Mouse (Mus musculus): ENCODE measurements around the gene Hc.

Gene Hc

DNA sequence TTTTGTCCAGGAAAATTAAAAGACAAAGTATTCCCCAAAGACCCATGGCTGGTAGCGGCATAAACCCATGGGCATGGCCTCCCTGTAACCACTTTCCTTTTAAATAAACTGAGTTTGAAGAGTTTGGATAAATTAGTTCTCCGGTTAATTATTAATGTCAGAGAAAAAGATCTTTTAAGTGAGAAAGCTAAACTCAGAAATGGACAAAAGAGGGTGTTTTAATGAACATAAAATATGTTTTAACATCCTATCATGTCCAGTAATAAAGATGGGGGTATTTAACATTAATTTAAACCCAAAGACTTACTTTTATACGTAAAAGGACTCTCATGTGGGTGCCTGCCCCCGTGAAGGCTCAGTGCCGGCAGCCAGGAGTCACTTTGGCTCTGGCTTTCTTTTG, at the start of gene Hc:
Hc (minus strand) TSS at position 101 of the 400 bp plus-strand sequence.
- DNase-seq (ENCODE audit: low read depth, low spot score), result no peak

DNA sequence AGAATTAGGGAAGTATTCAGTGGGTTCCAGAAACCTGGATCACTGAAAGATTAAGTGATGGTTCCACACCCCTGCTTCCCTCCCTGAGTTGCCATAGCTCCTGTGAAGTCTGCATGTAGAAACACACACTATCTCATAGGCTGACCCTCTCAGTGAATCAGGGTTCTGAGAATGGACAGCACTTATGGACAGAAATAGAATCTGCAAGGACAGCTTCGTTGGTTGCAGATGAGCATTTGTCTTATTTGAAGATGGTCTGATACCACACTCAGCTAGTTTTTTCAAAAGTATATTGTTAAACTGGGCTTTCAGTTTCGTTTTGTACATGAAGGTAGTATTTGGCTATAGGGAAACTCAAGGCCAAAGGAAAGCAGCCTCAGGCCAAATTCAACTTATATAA, 49.3 kb upstream of the Hc start:
- DNase-seq (ENCODE audit: low read depth, low spot score), result peak; percentile 33

DNA sequence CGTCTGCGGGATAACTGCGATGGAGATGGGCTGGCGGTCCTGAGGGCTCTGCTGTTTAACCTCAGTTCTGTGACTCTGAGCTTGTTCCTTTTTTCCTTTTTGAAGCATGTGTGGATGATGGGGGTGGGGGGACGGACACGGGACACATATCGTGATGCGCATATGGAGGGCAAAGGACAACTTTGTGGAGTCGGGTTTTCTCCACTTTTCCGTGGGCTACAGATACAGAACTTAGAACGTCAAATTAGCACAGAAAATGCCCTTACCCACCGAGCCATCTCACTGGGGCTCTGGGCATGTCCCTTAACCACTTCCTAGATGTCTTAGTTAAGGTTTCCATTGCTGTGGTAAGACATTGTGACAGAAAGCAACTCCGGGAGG, 48.7 kb upstream of the Hc start:
- DNase-seq (ENCODE audit: low read depth, low spot score), result no peak

DNA sequence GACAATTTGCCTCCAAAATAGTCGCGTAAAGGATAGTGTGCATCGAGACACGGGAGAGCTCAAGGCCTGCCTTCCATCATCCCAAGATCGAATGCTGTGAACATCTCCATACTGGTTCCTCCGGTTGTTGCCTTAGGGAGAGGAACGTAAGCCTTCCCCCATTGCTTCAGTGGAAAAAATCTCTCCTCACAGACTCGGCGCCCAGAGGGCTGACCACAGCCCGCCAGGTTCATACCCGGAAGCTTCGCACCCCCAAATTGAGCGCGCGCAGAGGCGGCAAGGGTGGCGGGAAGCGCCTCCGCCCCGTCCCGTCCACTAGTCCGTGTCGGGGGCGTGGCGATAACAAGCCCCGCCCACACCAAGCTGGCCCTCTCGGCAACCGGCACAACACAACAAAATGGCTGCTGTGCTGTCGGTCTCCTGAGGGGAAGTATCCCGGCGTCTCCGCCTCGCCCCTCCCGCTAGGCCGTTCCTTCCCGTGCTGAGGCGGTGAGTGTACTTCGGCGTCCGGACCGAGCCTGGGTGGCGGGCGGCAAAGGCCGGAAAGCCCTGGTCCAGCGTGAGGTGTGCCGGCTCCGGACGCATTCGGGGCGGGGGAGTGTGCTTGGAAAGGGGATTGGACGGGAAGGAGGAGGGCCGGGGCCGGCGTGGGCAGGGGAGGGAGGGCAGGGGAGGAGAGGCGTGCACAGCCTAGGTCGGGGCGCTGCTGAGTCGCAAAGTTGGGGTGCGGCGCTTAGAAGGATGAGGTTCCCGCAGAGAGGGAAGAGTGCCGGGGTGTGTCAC, 48.1 kb upstream of the Hc start, which contains the start of gene Cntrl:
Cntrl (plus strand) TSS at position 352 of the 783 bp plus-strand sequence.
- DNase-seq (ENCODE audit: low read depth, low spot score), result peak; percentile 85

DNA sequence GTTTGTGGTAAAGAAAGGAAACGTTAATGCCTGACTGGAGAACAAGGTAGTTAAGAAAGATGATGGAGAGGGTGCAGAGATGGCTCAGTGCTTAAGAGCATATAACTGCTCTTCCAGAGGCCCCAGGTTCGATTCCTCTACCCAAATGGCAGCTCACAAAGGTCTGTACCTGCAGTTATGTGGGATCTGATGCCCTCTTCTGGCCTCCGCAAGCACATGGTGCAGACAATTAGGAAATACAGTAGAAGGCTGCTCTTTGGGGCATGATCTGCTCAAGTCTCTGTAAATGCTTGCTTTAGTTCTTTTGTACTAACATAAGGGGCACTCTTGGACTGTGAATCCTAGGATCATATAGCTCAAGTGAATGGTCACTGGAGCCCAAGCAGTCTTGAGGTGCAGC, 47.5 kb upstream of the Hc start:
- DNase-seq (ENCODE audit: low read depth, low spot score), result peak; percentile 85

DNA sequence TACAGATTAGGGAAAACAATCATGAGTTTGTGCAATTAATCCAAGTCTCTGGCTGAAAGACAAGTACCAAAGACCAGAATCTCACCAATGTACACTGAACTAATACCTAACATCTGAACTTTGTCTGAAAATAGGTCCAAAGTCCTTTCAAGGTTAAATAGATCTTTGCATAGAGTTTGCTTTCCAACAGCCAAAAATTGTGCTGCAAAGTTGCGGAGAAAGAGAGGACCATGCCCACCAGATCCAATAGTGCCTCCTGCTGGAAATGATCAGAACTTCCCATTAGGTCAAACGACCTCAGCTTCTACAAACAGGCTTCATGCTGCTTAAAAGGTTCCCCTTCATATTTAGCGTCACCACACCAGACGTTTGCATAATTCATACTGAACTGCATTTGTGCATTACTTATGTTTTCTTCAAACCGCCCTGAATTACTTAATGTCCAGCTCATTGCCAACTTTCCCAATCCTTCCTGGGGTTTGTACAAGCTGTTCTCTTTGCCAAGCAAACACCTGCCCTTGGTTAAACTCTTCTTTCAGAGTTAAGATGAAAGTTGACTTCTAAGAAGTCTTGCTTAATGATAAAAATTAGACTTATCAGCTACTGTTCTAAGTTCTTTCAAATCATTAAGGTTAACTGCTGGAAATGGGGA, 46.9 kb upstream of the Hc start:
- DNase-seq (ENCODE audit: low read depth, low spot score), result peak; percentile 64

DNA sequence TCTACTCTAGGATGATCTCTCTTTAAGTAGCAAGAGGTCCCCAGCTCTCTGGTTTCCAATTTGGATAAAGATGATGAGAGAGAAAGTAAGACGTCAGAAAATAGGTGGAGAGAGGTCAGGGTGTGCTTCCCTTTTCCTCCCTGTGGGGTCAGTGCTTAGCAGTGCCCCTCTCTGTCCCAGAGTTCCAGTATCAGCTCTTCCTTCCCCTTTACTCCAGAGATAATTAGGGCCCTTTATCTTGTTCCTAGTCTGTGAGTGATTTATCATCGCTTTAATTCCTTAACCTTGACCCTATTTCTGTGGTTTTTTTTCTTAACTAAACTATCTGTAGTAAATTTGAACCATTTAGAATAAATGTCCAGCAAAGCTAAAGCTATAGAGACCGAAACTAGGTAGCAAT, 43.6 kb upstream of the Hc start:
- no peak for DNase-seq (ENCODE audit: low read depth, low spot score)

DNA sequence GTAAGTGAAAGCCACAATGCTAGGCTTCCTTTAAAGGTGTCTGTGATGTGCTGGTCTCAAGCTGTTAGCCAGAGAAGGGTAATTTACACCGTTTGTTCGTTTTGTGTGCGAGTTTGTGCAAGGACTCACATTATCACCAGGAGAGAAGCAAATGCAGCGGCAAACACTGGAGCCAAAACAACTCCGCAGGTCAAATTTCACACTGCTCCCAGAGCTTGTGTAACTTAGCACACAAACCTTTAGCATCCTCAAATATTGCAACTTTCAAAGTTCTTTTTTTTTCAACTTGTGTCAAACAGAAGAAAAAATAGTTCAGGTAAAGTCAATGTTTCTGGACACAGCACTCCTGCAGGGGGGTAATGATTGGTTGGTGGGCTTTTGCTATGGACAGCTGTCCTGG, 42.3 kb upstream of the Hc start:
- DNase-seq (ENCODE audit: low read depth, low spot score), result no peak

DNA sequence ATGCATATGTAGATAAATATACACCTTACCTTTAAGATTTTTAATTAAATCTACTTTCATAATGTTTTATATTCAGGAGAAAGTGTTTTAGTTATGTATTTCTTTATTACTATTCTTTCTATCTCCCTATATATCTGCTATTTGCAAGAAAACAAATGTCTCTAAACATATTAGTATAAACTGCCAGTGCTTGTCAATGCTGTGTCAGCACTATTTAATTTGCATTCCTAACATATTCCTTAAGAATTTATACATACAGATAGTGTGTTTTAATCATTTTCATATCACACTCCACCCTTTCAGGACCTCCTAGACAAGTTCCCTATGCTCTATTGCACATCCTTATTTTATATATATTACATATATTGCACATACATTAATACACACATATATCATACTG, 41.5 kb upstream of the Hc start:
- DNase-seq (ENCODE audit: low read depth, low spot score), result no peak

DNA sequence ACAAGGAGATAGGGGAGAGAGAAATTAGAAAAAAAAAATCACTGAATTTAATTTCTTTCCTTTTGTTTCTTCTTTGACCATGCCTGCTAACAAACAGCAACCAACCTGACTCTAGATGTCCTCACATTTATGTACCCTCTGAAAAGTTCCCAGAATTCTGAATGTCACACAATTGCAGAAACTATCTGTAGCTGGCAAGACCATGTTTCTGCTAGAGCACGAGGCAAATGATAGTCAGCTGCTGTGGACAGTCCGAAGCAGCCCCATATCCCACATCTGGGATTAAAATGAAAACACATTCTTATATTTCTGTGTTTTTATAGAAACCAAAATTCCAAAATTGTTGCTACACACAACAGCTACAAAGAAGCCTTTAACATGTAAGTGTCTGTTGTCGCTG, 40.2 kb upstream of the Hc start, which contains the start of gene AI182371:
AI182371 (minus strand) TSS at position 101 of the 400 bp plus-strand sequence.
- DNase-seq (ENCODE audit: low read depth, low spot score), result no peak

DNA sequence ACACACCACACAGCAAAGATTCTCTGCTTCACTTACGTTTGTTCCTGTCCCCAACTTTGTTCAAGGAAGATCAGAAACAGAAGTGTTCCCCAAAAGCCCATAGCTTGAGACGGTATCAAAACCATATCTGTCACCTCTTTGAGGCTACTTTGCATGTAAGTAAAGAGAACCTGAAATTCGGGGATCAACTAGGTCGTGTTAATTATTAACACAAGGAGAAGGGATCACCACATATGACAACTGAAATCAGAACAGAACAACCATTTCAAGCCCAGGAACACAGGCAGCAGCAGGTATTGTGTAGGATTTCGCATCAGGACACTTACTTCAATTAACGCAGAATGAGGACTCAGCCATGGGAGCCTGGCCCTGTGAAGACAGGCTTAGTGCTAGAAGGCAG, 39.3 kb upstream of the Hc start:
- DNase-seq (ENCODE audit: low read depth, low spot score), result no peak

DNA sequence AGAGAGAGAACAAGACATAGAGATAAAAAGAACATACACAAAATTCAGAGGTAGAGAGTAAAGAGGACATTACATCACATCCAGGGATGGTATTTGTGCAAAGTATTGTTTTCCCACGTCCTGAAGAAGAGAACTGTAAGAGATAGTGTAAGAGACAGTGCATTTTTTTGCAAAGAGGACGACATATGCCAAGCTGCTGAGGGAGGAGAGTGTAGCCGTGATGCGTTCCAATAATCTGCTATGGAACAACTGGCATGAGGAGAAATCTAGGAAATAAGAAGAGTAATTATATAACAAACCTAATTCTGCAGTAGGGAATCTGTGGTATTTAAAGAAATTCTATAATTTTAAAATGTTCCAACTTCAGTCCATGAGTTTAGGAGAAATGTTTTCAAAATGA, 26.2 kb upstream of the Hc start:
- no peak for DNase-seq (ENCODE audit: low read depth, low spot score)

DNA sequence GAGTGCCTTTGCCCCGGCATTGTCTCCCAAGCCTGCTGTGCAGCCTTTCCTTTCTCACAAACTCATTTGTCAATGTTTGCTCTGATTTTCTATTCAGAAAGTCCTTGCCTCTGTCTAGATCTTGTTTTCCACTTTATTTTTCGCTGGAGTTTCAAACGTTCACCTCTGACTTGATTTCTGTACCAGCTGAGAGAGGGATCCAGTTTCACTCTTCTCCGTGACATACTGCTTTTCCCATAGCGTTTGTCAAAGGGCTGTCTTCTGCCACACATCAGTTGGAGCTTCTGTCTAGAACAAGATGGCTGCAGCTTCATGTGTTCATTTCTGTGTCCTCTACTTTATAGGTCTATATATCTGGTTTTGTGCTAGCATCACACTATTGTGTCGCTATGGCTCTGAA, 17.9 kb upstream of the Hc start:
- no peak for DNase-seq (ENCODE audit: low read depth, low spot score)

DNA sequence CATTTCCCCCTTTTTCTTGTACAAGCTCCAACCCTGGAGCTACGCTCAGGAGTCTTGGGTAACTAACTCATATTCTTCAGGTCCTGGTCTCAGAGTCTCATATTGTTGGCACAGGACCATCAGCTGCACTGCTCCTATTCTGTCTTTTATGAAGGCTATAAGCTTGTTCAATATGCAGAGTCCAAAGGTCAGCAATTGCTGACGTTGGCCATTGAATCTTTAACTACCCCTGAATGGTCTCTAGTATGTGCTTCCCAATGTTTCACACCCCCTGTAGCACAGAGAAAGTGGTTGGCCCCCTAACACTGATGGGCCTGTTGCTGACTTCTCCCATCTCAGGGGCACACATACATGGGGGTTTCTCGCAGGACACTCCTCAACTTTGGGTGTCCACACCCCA, 13.1 kb upstream of the Hc start:
- no peak for DNase-seq (ENCODE audit: low read depth, low spot score)

DNA sequence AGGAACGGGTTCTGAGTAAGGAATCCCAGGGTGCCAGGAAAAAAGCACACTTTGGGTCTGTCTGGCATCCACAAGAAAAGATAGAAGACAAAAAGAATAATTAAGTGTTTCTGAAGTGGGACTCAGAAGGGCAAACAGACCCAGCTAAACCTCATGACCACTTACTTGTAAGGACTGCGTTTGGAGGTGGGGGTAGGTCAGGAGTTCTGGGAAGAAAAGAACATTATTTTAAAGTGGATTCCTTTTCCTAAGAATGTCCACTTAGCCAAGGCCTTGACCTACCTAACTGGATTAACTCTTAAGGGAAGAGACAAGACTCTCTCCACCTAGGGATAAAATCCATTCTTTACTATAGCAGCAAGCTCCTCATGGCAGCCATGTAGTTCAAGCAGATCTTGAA, 11.3 kb upstream of the Hc start:
- no peak for DNase-seq (ENCODE audit: low read depth, low spot score)

DNA sequence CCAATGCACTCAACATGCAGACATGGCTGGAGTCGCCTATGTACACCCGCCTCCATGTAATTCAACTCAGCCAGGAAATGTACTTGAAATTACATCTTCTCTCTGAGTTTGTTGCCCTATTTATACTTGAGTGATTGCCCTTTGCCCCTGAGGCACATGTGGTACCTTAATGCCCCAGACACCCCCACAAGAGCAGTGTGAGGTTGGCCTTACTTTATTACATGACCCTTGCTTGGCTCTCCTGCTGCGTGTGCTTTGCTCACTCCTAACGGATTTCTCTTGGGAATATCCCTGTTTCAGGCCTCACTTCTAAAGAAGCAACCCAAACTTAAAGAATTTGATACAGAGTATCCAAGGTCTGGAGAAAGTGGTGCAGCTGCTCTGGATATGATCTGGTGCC, 9.0 kb upstream of the Hc start:
- no peak for DNase-seq (ENCODE audit: low read depth, low spot score)

DNA sequence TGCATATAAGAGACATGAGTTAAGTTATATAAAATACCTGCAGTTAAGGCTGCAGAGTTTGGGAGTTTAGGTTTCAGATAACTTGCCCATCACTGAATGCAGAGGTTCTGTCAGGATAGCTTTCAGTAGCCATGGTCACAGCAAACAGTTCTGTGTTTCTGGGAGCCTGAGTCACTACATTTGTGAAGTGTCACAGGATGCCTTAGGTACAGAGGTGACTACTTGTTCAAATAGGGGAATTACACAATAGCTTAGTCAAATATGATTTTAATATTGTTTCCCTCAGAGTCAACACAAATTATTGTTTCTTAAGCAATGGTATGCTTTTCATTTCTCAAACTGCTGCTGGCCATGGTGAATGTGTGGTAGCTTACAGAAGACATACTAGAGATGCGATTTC, 7.9 kb upstream of the Hc start:
- no peak for DNase-seq (ENCODE audit: low read depth, low spot score)

DNA sequence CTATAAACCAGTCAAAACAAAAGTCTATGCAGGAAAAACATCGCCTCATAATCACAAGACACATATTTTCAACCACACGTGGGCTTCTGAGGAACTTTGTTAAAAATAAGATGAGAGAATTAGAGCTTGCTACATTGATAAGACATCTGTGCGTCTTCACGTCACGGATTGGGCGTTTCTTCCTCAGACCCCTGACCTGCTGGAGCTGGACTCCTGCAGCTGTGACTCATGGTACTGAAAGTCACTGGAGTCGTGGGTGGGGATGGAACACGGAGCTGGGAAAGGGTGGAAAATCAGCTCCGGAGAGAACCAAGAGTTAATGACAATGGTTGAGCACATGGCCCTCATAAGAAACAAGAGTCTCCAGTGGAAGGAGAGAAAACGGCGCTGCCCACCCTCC, 5.9 kb upstream of the Hc start:
- DNase-seq (ENCODE audit: low read depth, low spot score), result no peak

DNA sequence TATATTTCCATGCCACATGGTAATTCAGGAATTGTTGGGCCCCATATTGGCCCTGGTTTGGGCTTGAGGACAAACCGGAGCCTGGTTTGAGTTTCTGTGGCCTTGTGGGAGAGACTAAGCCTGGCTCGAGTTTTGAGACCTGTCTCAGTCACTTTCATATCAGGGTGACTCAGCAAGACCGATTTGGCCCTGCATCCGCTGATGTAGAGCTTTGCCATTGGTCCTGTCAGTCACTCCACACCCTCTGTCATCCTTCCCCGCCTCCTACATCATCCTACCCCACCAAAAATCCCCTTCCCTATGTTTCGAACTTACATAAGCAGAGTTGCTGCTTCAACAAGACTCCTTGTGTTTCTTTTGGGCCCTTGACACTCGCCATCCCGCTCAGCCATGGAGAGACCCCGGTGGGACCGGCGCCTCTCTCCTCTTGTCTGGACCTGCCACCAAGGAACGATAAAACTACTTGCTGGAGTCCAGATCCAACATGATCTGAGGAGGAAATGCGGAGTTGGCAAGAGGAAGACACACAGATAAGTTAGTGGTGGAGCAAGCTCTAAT, 5.4 kb upstream of the Hc start:
- peak; percentile 60 for DNase-seq (ENCODE audit: low read depth, low spot score)

DNA sequence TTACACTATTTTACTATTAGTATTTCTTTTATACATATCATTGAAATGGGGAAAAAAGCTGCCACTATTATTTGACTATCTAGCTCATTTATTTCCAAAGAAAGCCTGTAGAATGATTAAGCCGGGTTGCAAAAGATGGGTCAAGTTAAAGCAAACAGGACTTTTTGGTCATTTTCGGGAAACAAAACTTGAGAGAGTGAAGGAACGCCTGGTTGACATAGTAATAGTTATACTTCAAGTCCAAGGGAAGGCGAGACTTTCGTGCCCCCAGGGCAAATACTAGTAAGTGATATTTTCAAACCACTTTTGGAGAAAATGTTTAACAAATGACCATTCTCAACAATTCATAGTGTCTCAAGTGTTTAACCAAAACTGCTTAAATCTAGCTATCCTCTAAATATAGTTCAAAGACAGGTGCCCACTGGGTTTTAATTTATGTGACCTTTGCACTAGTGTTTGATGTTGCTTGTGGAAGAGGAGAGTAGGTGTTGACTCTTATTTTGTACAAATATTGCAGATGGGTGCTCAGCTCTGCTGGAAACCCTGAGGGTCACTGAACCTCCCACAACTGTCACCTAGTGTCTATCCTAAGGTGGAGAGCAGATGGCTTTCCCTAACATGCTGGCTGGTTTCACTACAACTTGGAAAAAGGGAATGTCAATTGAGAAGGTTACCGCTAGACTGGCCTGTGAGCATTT, 2.2 kb upstream of the Hc start:
- no peak for DNase-seq (ENCODE audit: low read depth, low spot score)

DNA sequence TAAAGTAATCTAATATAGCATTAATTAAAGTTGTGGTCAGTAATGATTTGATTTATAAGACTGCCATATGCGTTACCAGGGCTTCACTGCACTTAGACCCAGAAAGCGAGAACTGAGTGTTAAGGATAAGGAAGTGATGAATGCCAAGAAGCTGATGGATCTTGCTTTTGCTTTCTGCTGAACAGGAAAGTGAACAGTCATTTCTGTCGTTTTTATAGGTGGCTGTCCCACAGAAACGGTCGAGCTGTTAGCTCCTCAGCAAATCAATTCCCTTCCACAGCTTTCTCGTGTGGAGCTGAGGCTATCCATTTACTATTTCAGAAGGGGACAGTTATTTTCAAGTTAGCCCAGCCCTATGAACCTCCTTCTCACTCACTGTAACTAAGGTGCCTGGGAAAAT, 341 bp downstream of the Hc start:
- no peak for DNase-seq (ENCODE audit: low read depth, low spot score)

DNA sequence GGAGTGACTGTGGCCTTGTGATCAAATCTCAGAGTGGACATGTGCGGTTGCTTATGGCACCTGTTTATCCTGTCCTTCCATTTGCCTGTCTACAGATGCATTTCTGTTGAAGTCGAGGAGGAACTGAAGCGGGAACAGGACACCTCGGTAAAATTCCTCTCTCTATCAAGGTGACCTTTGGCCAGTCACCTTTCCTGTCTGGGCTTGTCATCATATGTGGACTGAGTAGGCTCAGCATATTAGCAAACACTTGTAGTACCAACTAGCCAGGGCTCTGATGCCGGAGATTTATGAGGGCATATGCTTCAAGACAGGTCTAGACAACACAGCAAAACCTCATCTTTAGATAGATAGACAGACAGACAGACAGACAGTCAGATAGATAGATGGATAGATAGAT, 982 bp downstream of the Hc start:
- no peak for DNase-seq (ENCODE audit: low read depth, low spot score)

DNA sequence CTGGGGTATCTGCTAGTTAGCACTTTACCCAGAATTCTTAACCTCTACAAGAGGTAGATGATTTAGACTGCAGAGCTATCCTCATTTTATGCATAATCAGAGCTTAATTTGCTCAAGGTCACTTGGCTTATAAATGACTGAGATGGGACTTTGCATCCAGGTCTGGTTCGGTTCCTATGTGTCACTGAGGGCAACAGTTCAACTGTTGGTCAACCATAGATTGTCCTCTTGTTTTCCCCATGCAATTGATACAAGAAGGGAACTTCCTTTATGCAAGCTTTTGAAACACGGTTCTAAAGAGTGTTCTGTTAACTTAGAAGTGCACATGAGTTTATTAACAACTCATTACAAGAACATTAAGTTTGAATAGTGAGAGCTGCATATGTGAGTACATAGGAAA, 2.9 kb downstream of the Hc start:
- no peak for DNase-seq (ENCODE audit: low read depth, low spot score)

All from 3T3-L1 (cell line).